Mouse (Mus musculus): Measurements from ENCODE around the gene Bcl2l13. TPM values are rescaled to one million over a fixed set of nuclear protein-coding genes. Genes with fewer than 3 reads are reported as not detected.
"Not testable (repeated sequence)": the region's sequence is repeated elsewhere in the genome, so short reads cannot be mapped to it uniquely, and the experiment has no call there.

Gene Bcl2l13
- total RNA-seq, 2 experiments from 2014 or later, result 41.8 to 44.5 TPM

DNA sequence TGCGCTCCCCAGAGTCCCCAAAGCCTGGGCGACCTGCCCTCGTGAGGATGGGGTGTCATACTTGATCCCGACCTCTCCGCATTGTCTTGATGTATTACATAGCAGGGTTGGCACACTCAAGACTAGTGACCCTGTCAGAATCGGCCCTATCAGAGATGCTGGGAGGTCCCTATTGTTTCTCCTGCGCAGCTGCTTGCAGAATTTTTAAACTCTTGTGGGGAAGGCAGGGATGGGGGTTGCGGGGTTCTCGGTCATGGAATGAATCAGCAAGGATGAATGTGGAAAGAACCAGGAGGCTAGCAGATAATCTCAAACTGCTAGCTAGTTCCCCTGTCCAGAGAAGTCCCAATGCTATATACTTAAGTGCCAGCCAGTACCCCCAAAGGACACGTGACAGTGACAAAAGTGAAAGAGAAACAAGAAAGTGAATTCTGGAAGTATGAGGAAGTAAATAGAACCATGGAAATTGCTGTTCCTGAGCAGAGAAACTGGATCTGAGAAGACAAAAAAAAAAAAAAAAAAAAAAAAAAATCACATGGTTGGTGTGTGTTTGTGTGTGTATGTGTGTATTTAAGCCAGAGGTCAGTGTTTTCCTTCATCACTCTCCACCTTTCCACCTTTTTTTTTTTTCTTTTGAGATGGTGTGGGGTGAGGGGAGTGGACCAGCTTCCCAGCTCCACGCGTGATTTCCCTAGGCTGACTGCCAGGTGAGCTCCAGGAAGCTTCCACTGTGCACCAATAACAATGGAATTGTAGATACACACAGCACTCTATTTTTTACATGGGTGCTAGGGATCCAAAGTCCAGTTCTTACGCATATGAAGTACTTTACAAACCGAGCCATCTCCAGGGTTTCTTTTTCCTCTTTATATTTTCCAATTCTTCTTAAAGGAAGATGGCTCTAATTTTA, 81.2 kb downstream of the Bcl2l13 start:
- DNase-seq (ENCODE audit: low spot score in 2 of 2); intact Hi-C loops (cut with DNase I): not testable (repeated sequence)

DNA sequence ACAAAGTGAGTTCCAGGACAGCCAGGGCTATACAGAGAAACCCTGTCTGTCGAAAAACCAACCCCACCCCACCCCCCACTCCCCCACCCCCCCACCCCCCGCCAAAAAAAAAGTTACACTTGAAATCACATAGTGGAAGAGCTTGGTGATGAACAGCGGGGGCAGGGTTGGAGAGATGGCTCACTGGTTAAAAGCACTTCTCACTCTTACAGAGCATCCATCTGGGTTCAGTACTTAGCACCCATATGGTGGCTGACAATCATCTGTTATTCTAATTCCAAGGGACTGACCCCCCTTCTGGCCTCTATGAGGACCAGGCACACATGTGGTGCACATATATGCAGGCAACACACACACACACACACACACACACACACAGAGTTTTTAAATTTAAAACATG, 82.0 kb downstream of the Bcl2l13 start:
- intact Hi-C loops (cut with DNase I), result no loop called here
- no peak for DNase-seq (ENCODE audit: low spot score in 2 of 2)

DNA sequence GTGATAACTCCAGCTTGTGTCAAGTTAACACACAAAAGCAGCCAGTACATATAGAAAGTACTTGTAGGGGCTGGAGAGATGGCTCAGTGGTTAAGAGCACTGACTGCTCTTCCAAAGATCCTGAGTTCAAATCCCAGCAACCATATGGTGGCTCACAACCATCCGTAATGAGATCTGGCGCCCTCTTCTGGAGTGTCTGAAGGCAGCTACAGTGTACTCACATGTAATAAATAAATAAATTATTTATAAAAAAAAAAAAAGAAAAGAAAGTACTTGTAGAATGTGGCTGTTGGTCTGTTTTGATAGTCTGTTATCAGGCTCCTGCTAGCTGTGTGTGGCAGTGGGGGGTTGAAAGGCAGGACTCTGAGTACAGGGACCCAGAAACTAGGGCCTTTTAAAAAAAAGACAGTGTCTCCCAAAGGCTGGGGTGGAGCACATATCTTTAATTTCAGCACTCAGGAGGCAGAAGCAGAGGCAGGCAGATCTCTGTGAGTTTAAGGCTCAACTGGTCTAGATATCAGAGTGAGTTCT, 88.8 kb downstream of the Bcl2l13 start:
- DNase-seq (ENCODE audit: low spot score in 2 of 2); intact Hi-C loops (cut with DNase I): not testable (repeated sequence)

DNA sequence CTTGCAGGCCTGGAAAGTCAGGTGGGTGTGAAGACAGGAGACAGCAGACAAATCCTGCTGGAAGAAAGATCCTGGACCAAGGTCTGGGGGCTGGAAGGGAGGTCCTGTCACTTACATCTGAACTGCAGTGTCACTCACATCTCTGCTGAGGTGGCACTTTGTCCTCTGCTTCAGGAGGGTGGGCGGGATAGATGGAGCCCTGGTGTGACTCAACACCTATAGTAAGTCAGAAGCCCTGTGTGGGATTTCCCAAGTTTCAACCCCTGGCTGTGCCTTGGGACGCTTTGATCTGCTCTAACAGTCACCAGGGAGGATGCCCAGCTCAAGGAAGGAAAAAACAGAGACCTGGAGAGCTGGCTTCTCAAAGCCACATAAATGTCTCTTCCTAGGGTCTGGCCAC, 90.9 kb downstream of the Bcl2l13 start:
- intact Hi-C loops (cut with DNase I), result no loop called here
- no peak for DNase-seq (ENCODE audit: low spot score in 2 of 2)

DNA sequence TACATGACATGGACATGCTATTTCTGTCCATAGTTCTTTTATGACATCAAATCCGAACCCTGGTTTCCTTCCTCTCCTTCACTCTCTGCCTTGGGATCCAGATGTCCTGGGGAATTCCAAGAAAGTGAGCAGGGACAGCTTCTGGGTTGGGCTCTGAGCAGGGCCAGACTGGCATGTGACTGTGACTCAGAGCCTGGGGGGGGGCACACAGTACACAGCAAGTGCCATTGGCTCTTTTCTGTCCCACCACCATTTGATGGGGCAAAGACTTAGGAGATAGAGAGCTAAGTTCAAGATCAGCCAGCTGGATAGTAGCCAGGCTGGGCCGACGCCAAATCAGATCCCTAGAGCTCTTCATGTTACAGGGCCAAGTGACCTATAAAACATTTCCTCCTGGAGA, 91.8 kb downstream of the Bcl2l13 start:
- DNase-seq (ENCODE audit: low spot score in 2 of 2), result peak in 1 of 2 experiments; percentile 20
- intact Hi-C loops (cut with DNase I), result no loop called here

DNA sequence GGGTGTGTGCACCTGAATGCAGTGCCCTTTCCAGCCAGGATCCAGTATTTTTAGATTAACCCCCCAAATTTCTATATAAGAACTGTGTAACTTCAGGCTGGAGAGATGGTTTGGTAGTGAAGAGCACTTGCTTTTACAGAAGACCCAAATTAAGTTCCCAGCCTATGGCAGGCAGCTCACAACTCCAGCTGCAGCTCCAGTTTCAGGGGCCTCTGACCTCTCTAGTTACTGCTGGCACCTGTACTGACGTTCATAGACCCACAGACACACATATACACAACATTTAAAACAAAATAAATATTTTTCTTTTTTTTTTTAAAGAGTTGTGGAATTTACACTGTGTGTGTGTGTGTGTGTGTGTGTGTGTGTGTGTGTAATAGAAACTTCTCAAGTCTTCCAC, 93.4 kb downstream of the Bcl2l13 start:
- no peak for DNase-seq (ENCODE audit: low spot score in 2 of 2)
- intact Hi-C loops (cut with DNase I), result no loop called here

DNA sequence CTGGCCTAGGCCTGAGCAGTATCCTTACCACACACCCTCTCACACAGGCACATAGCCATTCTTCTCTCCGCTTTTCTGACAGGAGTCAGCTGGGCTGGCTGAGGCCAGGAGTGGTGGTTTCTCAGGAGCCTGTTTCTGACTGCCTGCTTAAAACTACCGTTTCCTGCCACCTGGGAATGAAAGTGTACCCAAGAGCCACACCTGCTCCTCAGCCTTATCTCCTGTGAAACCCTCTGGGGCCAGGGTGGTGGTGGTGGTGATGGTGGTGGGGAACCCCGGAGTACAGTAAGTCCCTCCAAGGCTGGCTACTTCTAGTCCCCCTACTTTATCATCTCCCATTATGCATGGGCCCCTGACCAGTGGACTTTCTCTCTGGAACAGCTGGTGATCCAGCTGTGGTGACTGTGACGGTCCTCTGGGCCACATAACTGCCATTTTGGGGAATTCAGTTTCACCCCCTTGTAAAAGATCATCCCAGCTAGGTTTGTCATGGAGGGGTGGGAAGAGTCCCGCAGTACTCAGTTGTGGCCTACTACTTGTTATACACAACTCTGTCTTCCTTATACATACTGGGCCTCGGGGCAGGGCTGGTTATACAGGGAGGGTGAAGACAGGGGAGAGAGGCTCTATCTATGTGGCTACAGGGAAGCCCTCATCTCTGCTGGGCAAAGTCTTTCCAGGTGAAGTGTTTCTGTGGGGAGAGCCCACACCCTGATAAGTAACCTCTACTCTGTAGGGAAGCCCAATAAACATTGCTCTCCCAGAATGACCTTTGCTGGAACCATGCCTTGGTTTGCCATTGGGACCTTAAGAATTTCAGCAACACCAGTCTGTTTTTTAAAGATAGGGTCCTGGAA, 94.7 kb downstream of the Bcl2l13 start:
- intact Hi-C loops (cut with DNase I), result no loop called here
- DNase-seq (ENCODE audit: low spot score in 2 of 2), result no peak

DNA sequence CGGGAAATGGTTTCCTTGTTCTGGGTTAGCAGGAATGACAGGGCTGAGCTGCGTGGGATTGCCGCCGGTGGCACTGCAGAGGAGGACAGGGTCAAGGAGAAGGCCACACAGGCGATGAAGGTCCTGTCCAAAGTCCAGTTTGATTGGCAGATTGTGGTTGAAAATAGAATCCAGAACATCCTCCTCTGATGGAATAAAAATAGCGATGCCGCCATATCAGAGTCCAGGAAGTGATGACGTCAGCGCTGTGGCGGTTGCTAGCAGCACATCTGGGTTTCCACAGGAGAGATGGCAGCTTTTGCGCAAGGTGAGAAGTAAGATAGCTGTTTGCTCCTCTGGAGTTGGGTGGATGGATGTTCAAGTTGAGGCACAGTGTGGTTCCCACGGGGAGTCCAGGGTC, 96.6 kb downstream of the Bcl2l13 start:
- DNase-seq (ENCODE audit: low spot score in 2 of 2), result no peak
- intact Hi-C loops (cut with DNase I), result no loop called here

DNA sequence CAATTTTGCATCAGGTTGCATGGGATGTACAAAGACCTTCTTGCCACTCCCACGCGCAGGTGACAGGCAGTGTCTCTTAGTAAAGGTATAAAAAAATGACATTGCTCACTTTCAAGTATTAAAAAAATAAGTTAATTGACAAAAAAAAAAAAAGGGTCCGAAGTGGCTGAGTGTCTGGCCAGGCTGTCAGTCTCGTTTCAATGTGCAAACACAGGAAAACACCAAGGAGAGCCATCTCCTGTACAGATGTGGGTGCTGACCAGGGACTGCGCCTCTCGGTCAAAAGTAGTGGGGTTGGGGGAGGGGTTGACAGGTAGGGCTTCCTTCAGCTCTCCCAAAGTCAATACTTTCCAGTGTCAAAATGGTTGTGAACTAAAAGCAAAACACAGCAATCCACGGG, 97.7 kb downstream of the Bcl2l13 start:
- DNase-seq (ENCODE audit: low spot score in 2 of 2), result no peak

DNA sequence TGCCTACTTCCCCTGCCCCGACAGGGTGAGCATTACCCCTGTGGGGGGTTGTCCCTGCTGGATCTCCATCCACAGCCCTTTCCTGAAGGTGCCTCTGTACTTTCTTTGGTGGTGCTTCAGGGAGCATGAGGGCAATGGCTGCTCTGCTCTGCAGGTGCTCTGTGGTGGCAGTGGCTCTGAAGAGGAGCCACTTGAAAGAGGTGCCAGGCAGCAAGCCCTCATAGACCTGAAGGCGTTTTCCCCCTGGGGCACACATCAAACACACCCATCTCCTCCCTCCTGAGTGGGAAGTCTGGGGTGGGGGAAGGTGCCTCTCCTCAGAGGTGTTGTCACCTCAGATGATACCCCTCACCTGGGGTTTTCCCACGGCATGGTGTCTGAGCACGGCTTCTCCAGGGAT, 98.2 kb downstream of the Bcl2l13 start:
- intact Hi-C loops (cut with DNase I), result no loop called here
- DNase-seq (ENCODE audit: low spot score in 2 of 2), result no peak

More for the DNA sequence above, 97.7 kb downstream of the Bcl2l13 start:
- intact Hi-C loops (cut with DNase I), result no loop called here

DNA sequence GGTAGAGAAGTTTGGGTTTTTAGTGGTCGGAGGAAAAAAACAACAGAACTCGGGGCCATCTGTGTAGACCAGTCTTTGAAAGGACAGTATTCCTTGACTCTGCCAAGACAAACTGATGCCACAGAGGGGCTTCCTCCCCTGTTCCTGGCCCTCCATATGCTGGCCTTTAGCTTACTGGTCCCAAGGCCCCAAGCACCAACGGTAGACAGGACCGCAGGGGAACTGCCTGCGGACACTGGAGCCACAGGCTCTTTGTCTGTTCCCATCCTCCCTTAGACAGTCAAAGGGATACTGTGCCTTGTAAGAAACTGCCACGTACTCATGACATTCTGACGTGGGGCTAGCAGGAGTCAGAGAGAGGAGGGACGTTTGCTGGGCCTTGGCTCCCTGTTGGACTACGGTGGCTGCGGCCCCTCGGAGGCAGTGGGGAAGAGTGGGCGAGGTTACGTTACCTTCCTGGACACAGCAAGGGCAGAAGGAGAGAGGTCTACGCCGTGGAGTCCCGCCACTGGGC, 101.1 kb downstream of the Bcl2l13 start:
- intact Hi-C loops (cut with DNase I), result no loop called here
- DNase-seq (ENCODE audit: low spot score in 2 of 2), result no peak

DNA sequence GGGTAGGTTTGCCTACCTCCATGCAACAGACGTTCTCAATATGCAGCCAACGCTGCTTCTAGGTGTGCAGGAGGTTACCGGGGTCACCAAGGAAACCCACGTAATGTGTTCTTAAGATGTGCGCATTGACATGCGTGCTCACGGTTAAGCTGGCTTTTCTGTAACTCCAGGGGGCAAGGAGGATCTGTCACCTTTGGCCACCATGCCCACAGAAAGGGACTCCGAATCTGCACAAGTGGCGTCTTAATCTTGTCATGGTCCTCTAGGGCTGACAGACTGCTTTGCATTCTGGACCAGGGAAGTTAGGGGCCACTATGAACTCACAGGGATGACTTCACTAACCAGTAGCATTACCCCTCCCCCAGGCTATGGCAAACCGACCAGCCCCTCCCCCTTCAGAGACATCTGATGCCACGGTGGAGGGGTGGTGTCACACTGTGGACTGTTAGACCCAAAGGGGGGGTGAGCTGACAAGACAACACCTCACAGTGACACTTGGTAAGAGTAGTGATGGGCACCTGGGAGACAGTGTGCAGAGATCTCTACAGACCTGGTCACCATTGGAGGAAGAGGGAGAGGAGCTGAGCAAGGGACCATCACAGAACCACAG, 102.1 kb downstream of the Bcl2l13 start:
- intact Hi-C loops (cut with DNase I), result no loop called here
- DNase-seq (ENCODE audit: low spot score in 2 of 2), result no peak

DNA sequence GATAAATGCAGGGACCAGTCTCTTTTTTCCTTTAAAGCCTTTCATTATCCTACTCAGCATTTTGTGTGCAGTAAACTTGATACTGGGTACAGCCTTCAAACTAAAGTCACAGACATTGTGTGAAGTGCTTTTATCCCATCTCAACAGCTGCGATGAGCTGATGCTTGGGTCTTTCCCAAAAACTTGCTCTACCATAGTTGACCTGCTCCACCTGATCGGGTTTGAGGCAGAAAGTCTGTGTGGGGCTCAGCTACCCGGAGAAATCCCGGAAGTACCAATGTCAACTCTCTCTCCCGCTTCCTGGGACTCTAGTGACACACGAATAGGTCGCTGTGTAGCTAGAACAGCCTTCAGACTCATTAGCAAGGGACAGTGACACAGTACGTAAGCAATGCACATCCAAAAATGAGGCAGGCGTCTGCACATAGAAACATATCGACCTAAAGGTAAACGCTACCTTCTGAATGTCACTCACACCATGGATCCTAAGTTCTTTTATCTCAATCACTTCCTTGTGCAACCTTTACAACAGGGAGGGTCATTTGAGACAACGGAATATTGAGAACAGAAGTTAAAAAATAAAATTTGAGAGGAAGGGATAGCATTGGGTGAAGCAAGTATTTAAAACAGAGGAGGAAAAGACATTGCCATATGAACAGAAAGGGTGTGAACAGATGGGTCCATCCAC, 102.9 kb downstream of the Bcl2l13 start:
- DNase-seq (ENCODE audit: low spot score in 2 of 2), result no peak
- intact Hi-C loops (cut with DNase I), result no loop called here

DNA sequence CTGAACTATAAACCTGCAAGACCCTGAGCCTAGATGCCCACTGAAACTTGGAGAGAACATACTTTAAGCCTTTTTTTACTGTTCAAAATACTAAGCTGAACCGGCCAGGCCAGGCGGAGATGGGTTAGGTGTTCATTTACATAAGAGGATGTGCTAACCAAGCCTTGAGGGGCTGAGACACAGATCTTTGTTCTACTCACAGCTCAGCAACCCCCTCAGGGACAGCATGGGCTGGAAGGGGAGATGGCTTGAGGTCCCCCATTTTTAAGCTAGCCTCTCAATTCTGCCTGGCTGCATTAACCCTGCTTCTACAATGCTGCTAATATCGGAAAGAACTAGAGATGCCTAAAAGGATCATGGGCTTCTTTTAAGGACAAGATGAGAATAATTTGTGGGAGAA, 103.8 kb downstream of the Bcl2l13 start:
- intact Hi-C loops (cut with DNase I), result no loop called here
- DNase-seq (ENCODE audit: low spot score in 2 of 2), result no peak

DNA sequence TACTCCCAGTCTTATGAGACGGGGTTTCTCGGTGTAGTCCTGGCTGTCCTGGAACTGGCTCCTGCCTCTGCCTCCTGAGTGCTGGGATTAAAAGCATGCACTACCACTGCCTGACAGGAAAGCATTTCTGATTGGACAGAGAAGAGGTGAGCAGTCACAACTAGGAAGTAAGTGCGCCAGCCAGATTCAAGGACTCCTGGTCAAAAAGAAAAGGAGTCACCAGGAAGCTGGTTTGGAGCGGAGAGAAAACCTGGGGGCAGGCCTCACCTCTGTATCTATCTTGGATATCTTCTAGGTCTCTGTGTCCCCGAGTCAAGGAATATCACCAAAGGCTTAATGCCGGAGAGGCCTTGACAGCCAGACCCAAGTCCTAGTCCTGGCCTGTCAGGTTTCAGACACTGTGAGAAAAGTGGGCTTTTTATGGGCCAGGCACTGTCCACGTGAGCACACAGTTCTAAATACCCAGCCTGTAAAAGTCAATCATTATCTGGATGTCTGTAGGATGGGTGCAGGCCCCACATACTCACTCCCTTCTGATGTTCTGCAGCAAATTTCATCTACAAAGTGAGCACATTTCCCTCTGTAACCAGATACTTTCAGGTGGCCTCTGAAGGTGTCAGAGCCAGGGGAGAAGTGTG, 104.6 kb downstream of the Bcl2l13 start:
- no peak for DNase-seq (ENCODE audit: low spot score in 2 of 2)
- intact Hi-C loops (cut with DNase I), result no loop called here

DNA sequence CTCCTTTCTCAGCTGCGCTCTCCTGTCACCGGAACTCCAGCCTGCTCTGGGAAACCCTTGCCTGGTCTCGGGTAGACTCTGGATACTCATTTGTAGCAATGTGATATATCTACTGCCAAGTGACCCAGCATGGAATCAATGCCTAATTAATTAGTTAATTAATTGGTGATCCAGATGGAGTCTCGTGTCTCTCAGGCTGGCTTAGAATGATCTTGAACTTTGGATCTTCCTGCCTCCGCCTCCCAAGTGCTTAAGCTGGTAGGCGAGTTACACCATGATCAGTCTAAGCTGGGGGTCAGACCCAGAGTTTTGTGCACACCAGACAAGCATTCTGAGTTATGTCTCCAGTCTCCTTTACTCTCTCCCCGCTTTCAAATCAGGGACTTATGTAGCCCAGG, 105.1 kb downstream of the Bcl2l13 start:
- intact Hi-C loops (cut with DNase I), result no loop called here
- no peak for DNase-seq (ENCODE audit: low spot score in 2 of 2)

DNA sequence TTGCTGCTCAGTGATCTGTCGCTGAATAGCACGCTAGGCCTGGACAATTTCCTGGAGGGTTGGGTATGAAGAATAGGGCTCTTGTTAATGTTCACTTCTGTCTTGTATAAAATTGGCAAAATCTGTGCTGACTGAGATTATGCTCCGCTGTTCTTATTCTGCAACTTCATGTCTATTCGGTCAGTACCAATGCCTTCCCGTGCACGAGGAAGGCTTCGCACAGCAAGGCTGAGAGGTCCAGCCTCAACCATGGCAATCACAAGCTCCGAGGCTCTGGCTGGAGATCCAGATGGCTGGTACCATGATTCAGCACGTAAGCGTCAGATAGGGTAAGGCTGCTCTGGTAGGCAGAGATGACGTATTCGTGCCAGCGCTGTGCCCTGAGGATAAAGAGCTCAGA, 105.6 kb downstream of the Bcl2l13 start:
- no peak for DNase-seq (ENCODE audit: low spot score in 2 of 2)
- intact Hi-C loops (cut with DNase I), result no loop called here

All from left cerebral cortex, postnatal 14 days (tissue).